Mouse (Mus musculus): Measurements from ENCODE around the gene Insyn1. TPM values are rescaled to one million over a fixed set of nuclear protein-coding genes. Genes with fewer than 3 reads are reported as not detected.

Gene Insyn1
- polyA plus RNA-seq, 1 experiment from 2014 or later = 2.3 TPM

DNA sequence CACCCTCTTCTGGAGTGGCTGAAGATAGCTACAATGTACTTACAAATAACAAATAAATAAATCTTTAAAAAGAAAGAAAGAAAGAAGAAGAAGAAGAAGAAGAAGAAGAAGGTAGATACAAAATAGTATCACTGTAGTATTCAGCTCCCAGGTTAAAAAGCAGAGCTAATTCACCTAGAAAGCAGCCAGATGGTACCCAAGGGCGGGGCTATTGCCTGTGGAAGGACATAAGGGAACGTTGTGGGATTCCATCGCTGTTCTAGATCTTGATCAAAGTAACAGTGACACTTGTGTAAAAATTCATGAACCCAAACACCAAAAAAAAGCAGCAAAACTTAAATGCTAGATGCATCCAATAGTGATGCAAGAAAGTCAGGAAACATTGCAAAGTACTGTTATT is 31.6 kb downstream of the Insyn1 start:
- H3K4me2 ChIP-seq (replicated peaks; ENCODE audit: low read depth, low read length) = no peak overlapping the region
- no peak overlapping the region for H3K9ac ChIP-seq (ENCODE audit: low read depth, low read length)
- no peak overlapping the region for H3K4me3 ChIP-seq (ENCODE audit: low read depth, low read length)
- no peak overlapping the region for H3K27ac ChIP-seq (ENCODE audit: low read depth, low read length)
- DNase-seq (ENCODE audit: low spot score) (no peak), ATAC-seq (ENCODE audit: low FRiP score) (no peak)
- no peaks in the 10 kb centered on the region for H3K9me3 ChIP-seq (ENCODE audit: control insufficient read depth, low read length)
- no peaks in the 10 kb centered on the region for H3K36me3 ChIP-seq (ENCODE audit: control insufficient read depth, insufficient read depth, low read length)
- no peaks in the 10 kb centered on the region for H3K4me1 ChIP-seq (replicated peaks; ENCODE audit: control insufficient read depth, insufficient read depth, low read length)
- WGBS = 74% methylated on average over 3 of the region's 3 CpGs
- H3K27me3 ChIP-seq (ENCODE audit: control insufficient read depth, insufficient read depth, low read length) = no peaks in the 10 kb centered on the region

DNA sequence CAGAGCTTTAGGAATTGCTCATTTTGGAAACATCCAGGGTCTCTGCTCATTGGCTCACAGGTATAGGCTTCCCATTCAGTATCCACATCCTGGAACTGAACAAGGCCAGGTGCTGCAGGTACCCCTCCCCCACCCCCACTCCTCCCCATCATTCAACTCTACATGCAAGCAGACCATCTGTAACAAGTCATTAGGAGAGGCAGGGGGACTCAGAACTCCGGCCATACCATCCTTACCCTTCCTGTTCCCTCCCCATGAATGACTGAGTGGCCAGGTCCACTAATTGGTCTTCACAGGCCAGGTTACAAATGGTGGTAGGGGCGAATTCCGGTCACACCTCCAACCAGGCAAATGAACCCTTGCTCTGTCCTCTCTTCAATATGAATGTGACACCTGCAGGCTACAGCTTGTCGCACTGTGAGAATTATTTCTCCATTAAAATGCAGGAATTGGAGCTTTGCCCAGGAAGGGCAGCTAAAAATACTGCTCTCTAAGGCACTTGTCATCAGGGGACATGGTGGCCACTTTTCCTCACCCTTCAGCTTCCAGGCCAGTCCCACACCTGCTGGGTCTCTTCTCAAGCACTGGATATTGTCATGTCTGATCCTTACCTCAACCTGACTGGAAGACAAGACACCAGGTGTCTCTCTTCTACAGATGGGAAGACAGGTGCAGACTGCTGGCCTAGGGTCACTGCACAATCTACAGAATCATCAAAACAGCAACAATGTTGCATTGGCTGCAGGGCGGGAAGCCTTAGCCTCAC is 32.6 kb downstream of the Insyn1 start:
- DNase-seq (ENCODE audit: low spot score) (no peak), ATAC-seq (ENCODE audit: low FRiP score) (no peak)
- no peak overlapping the region for H3K9ac ChIP-seq (ENCODE audit: low read depth, low read length)
- H3K4me1 ChIP-seq (replicated peaks; ENCODE audit: control insufficient read depth, insufficient read depth, low read length) = no peaks in the 10 kb centered on the region
- no peaks in the 10 kb centered on the region for H3K27me3 ChIP-seq (ENCODE audit: control insufficient read depth, insufficient read depth, low read length)
- no peak overlapping the region for H3K4me2 ChIP-seq (replicated peaks; ENCODE audit: low read depth, low read length)
- no peaks in the 10 kb centered on the region for H3K36me3 ChIP-seq (ENCODE audit: control insufficient read depth, insufficient read depth, low read length)
- no peaks in the 10 kb centered on the region for H3K9me3 ChIP-seq (ENCODE audit: control insufficient read depth, low read length)
- H3K4me3 ChIP-seq (ENCODE audit: low read depth, low read length) = no peak overlapping the region
- H3K27ac ChIP-seq (ENCODE audit: low read depth, low read length) = no peak overlapping the region
- WGBS = 84% methylated on average over 5 of the region's 5 CpGs

DNA sequence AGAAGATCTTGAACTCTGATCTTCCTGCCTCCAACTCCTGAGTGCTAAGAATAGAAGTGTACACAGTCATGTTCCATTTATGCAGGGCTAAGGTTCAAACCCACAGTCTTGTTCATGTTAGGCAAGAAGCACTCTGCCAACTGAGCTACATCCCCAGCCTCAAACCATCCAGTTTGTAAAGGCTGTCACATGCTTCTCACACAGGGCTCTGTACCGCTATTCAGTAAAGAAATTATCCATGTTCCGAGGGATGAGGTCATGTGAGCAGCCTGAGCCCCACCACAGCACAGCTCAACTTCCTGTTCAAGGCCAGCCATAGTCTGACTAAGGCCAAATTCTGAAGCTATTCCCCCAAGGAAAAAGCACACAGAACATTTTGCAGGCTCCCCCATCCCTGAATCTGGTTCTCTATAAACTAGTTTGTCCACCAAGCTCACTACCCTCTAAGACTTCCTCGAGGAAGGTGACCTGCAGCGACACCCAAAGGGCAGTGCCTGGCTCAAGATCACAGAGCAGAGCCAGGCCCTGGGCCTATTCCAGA is 33.5 kb downstream of the Insyn1 start:
- Histone ChIP-seq H3K4me1 (replicated peaks; ENCODE audit: control insufficient read depth, insufficient read depth, low read length) (no peaks in the 10 kb centered on the region; the same call in 1 of the 2 replicates), H3K9me3 (ENCODE audit: control insufficient read depth, low read length) (no peaks in the 10 kb centered on the region), H3K27me3 (ENCODE audit: control insufficient read depth, insufficient read depth, low read length) (no peaks in the 10 kb centered on the region), H3K4me2 (replicated peaks; ENCODE audit: low read depth, low read length) (no peak overlapping the region), H3K36me3 (ENCODE audit: control insufficient read depth, insufficient read depth, low read length) (no peaks in the 10 kb centered on the region), H3K9ac (ENCODE audit: low read depth, low read length) (no peak overlapping the region), H3K27ac (ENCODE audit: low read depth, low read length) (no peak overlapping the region), H3K4me3 (ENCODE audit: low read depth, low read length) (no peak overlapping the region)
- DNase-seq (ENCODE audit: low spot score) (no peak), ATAC-seq (ENCODE audit: low FRiP score) (no peak)
- 68% methylated on average over 4 of the region's 4 CpGs for WGBS

DNA sequence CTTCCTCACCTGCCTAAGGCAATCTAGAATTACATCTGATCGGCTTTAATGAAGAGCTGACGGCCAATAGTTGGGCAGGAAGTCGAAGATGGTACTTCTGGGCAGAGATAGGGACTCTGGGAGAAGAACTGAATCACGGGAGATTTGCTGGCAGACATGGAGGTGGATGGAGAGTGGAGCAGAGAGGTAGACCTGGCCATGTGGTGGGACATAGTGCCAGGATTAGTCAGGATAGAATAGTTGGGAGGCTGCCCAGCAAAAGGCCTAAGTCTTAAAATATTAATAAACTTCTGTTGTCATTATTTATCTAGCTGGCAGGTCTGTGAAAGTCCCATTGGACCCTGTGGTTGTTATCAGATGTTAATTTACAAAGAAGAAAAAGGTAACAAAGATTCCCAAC is 36.7 kb downstream of the Insyn1 start:
- DNase-seq (ENCODE audit: low spot score) = no peak
- Histone ChIP-seq H3K27me3 (ENCODE audit: control insufficient read depth, insufficient read depth, low read length) (no peaks in the 10 kb centered on the region), H3K9me3 (ENCODE audit: control insufficient read depth, low read length) (no peaks in the 10 kb centered on the region), H3K4me2 (replicated peaks; ENCODE audit: low read depth, low read length) (no peak overlapping the region), H3K4me1 (replicated peaks; ENCODE audit: control insufficient read depth, insufficient read depth, low read length) (no peaks in the 10 kb centered on the region; the same call in 1 of the 2 replicates), H3K36me3 (ENCODE audit: control insufficient read depth, insufficient read depth, low read length) (no peaks in the 10 kb centered on the region), H3K9ac (ENCODE audit: low read depth, low read length) (no peak overlapping the region), H3K4me3 (ENCODE audit: low read depth, low read length) (no peak overlapping the region), H3K27ac (ENCODE audit: low read depth, low read length) (no peak overlapping the region)
- no peak for ATAC-seq (ENCODE audit: low FRiP score)
- 88% methylated on average over 4 of the region's 4 CpGs for WGBS

DNA sequence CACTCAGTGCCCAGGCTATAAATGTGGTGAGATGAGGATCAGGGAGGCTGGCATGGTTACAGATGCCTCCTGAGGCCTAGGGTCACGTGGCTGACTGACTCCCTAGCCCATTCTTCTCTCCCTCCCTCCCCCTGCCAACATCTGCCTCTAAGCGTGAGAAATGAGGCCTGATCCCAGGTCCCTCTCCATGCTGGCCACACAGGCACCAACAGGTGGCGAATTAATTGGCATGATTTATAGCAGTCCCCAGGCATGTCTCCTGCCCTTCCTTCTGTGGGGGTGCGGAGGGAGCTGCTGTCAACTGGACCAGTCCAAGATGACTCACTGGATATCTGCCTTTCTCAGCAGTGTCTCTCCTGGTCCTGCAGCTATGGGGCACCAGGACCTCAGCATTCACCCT is 39.4 kb downstream of the Insyn1 start:
- H3K4me2 ChIP-seq (replicated peaks; ENCODE audit: low read depth, low read length) = no peak overlapping the region
- H3K4me3 ChIP-seq (ENCODE audit: low read depth, low read length) = no peak overlapping the region
- no peak overlapping the region for H3K27ac ChIP-seq (ENCODE audit: low read depth, low read length)
- H3K4me1 ChIP-seq (replicated peaks; ENCODE audit: control insufficient read depth, insufficient read depth, low read length) = no peaks in the 10 kb centered on the region; the same call in 1 of the 2 replicates
- H3K36me3 ChIP-seq (ENCODE audit: control insufficient read depth, insufficient read depth, low read length) = no peaks in the 10 kb centered on the region
- H3K9ac ChIP-seq (ENCODE audit: low read depth, low read length) = no peak overlapping the region
- no peaks in the 10 kb centered on the region for H3K9me3 ChIP-seq (ENCODE audit: control insufficient read depth, low read length)
- 69% methylated on average over 4 of the region's 4 CpGs for WGBS
- no peaks in the 10 kb centered on the region for H3K27me3 ChIP-seq (ENCODE audit: control insufficient read depth, insufficient read depth, low read length)
- ATAC-seq (ENCODE audit: low FRiP score) = no peak
- DNase-seq (ENCODE audit: low spot score) = no peak

DNA sequence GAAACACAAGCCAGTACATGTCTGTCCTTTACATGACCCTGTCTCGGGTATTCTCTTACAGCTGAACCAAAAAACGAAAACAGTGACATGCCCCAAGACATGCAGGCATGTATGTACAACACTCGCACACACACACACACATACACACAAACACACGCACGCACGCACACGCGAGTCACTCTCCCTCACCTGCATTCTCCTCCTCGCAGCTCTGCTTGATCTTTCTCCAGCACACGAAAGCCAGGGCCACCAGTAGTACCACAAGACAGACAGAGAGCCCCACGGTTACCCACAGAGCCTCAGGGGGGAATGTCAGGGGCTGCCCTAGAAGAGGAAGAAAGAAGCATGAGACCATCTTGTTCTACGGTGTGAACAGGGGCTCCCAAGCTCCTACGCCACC is 42.0 kb downstream of the Insyn1 start:
- DNase-seq (ENCODE audit: low spot score) (no peak), ATAC-seq (ENCODE audit: low FRiP score) (no peak)
- no peaks in the 10 kb centered on the region for H3K9me3 ChIP-seq (ENCODE audit: control insufficient read depth, low read length)
- 90% methylated on average over 13 of the region's 13 CpGs for WGBS
- H3K9ac ChIP-seq (ENCODE audit: low read depth, low read length) = no peak overlapping the region
- H3K27ac ChIP-seq (ENCODE audit: low read depth, low read length) = no peak overlapping the region
- no peak overlapping the region for H3K4me3 ChIP-seq (ENCODE audit: low read depth, low read length)
- H3K4me1 ChIP-seq (replicated peaks; ENCODE audit: control insufficient read depth, insufficient read depth, low read length) = no peaks in the 10 kb centered on the region; the same call in 1 of the 2 replicates
- H3K27me3 ChIP-seq (ENCODE audit: control insufficient read depth, insufficient read depth, low read length) = no peaks in the 10 kb centered on the region
- H3K36me3 ChIP-seq (ENCODE audit: control insufficient read depth, insufficient read depth, low read length) = no peaks in the 10 kb centered on the region
- no peak overlapping the region for H3K4me2 ChIP-seq (replicated peaks; ENCODE audit: low read depth, low read length)

DNA sequence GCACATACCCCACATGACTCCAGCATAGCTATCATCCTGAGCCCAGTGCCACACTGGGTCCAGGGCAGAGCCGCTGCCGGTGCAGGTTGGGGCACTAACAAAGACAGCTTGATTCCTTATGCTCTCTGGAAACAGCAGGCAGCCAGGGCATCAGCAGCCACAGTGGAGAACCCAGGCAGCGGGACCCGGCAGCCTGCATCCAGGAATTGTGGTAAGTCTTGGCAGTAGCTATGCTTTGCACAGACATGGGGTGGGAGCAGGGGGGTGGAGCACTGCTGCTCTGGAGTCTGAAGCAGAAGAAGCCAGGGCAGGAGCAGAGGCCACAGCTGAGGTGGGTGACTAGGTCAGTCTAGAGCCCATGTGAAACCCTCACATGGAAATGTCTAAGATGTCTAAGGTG is 43.8 kb downstream of the Insyn1 start:
- Histone ChIP-seq H3K4me1 (replicated peaks; ENCODE audit: control insufficient read depth, insufficient read depth, low read length) (no peaks in the 10 kb centered on the region), H3K4me2 (replicated peaks; ENCODE audit: low read depth, low read length) (no peak overlapping the region), H3K9ac (ENCODE audit: low read depth, low read length) (no peak overlapping the region), H3K27ac (ENCODE audit: low read depth, low read length) (no peak overlapping the region), H3K9me3 (ENCODE audit: control insufficient read depth, low read length) (no peaks in the 10 kb centered on the region), H3K4me3 (ENCODE audit: low read depth, low read length) (no peak overlapping the region), H3K27me3 (ENCODE audit: control insufficient read depth, insufficient read depth, low read length) (no peaks in the 10 kb centered on the region), H3K36me3 (ENCODE audit: control insufficient read depth, insufficient read depth, low read length) (no peaks in the 10 kb centered on the region)
- 94% methylated on average over 4 of the region's 4 CpGs for WGBS
- ATAC-seq (ENCODE audit: low FRiP score) (no peak), DNase-seq (ENCODE audit: low spot score) (no peak)

DNA sequence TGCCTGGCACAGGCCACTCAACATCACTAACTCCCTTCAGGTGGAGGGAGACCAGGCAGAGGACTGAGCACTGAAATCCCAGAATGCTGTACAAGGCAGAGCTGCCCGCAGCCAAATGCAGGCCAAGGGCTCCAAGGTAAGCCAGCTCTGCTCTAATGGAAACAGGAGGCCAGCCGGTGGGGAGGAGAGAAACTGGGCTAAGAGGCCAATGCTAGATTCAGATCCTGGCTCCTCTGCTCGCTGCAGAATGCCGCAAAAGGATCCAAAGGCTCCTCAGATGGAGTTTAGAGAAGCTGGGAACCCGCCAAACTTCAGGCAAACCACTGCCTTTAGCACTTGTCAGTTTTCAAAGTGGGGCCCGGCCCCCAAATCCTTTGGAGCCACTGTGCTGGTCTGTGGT is 44.9 kb downstream of the Insyn1 start:
- no peak overlapping the region for H3K9ac ChIP-seq (ENCODE audit: low read depth, low read length)
- no peaks in the 10 kb centered on the region for H3K4me1 ChIP-seq (replicated peaks; ENCODE audit: control insufficient read depth, insufficient read depth, low read length)
- H3K27me3 ChIP-seq (ENCODE audit: control insufficient read depth, insufficient read depth, low read length) = no peaks in the 10 kb centered on the region
- ATAC-seq (ENCODE audit: low FRiP score) = no peak
- WGBS = 88% methylated on average over 6 of the region's 6 CpGs
- H3K4me3 ChIP-seq (ENCODE audit: low read depth, low read length) = no peak overlapping the region
- DNase-seq (ENCODE audit: low spot score) = no peak
- no peak overlapping the region for H3K27ac ChIP-seq (ENCODE audit: low read depth, low read length)
- H3K9me3 ChIP-seq (ENCODE audit: control insufficient read depth, low read length) = no peaks in the 10 kb centered on the region
- H3K4me2 ChIP-seq (replicated peaks; ENCODE audit: low read depth, low read length) = no peak overlapping the region
- no peaks in the 10 kb centered on the region for H3K36me3 ChIP-seq (ENCODE audit: control insufficient read depth, insufficient read depth, low read length)

DNA sequence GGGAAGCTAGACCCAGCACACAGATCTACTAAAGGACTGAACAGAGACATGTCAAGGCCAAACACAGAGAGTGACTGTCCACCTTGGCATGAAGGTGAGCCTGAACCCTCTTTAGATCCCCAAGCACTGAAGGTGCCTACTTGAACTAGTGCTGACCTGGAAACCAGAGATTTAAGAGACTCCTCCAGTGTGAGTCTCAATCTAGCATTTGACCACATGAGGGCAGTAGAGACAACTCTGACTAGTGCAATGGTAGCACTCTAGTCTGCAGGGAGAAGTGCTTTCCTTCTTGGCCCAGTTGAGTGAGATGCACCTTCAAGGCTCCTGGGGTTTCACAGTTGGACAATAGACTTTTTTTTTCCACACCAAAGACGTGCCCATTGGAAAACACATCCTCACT is 46.4 kb downstream of the Insyn1 start:
- DNase-seq (ENCODE audit: low spot score) (peak; percentile 79), ATAC-seq (ENCODE audit: low FRiP score) (no peak)
- H3K36me3 ChIP-seq (ENCODE audit: control insufficient read depth, insufficient read depth, low read length) = no peaks in the 10 kb centered on the region
- H3K4me1 ChIP-seq (replicated peaks; ENCODE audit: control insufficient read depth, insufficient read depth, low read length) = no peaks in the 10 kb centered on the region
- no peak overlapping the region for H3K4me2 ChIP-seq (replicated peaks; ENCODE audit: low read depth, low read length)
- H3K9me3 ChIP-seq (ENCODE audit: control insufficient read depth, low read length) = no peaks in the 10 kb centered on the region
- H3K27ac ChIP-seq (ENCODE audit: low read depth, low read length) = no peak overlapping the region
- no peaks in the 10 kb centered on the region for H3K27me3 ChIP-seq (ENCODE audit: control insufficient read depth, insufficient read depth, low read length)
- H3K9ac ChIP-seq (ENCODE audit: low read depth, low read length) = no peak overlapping the region
- H3K4me3 ChIP-seq (ENCODE audit: low read depth, low read length) = no peak overlapping the region
- 52% methylated on average over 1 of the region's 1 CpGs for WGBS
